Mouse (Mus musculus) adrenal gland, adult 8-10 months (tissue): ENCODE results near the gene Aldh4a1. TPM values are rescaled to one million over a fixed set of nuclear protein-coding genes. Genes with fewer than 3 reads are reported as not detected.

Experiments
- DNase-seq: peaks from one replicate; pipeline ENCODE4 v3.0.0; 2022
- microRNA-seq, 2 experiments: library from miRNA; unstranded; fragments of <30 nt; microRNA quantifications; one replicate each; pipeline ENCODE4 v1.2.0; 2022
- total RNA-seq, 4 experiments: library from RNA; stranded (reverse); gene quantifications; 2 replicates each; pipeline ENCODE4 v1.2.4; 2022

Gene Aldh4a1
- total RNA-seq, 4 experiments from 2014 or later = 62.6 to 149 (median 97.9) TPM

DNA sequence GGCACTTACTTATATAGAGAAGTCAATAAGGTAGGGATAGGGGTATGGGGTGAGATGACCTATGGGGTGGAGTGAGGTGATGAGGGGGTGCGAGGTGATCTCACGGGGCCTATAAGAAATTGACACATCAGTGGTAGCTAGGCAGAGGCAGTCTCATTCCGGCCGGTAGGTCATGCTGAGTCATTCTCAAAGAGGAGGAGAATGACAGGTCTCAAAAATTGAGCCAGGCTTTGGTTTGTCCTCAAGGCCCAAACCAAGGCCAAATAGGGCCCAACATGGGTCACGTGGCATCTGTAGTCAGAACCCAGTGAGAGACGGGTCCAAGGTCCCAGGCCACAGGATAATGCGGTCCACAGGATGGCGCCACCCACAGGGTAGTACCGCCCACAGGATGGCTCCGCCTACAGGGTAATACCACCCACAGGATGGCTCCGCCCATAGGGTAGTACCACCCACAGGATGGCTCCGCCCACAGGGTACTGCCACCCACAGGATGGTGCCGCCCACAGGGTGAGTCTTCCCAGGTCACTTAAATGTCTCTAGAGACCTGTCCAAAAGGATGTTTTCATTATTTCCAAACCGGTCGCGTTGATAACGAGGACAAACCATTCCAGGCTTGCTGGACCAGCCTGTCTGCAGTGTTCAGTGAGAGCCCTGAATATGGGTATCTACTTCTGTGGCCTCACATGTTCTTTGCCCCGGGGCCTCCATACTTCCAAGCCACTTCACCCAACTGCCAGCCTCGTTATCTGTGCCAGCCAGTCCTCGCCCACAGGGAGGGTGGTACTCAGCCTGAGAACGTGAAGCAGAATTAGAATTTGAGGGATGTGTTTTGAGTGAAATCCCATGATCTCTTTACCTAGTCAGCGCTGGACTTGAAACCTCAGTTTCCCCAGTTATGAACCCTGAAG is 61.3 kb downstream of the Aldh4a1 start:
- peak; percentile 94 for DNase-seq

DNA sequence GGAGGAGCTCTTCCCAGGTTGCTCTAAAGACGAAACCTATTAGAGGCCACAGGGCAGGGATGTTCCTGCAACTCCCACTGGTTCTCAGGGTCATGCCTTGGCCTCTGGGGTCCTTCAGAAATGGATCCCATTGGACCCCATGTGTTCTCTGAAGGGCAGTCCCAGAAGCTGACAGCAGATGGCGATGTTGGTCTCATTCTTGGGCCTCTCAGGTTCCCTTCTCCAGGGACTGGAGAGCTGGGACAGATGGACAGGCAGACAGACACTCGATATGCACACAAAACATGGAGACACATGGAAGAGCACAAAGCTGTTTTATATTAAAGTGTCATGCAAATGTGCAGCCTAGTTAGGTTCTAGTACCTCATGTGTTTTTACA is 62.0 kb downstream of the Aldh4a1 start:
- DNase-seq = peak; percentile 51

DNA sequence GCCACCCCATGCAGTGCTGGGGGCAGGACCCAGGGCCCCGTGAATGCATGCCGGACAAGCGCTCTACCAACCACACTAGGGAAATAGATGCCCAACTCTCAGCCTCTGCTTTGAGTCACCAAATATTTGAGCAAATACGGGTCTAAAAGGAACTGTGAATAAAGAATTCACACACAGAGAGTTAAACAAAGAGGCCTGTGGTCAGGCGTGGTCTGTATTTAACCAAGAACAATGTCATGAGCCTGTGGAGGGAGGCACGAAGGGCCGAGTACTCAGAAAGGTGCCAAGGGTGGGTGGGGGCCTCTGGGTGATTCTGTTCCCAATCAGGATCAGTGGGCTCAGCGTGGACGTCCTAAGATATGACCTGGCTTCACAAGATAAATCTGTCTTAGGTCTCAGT is 65.4 kb downstream of the Aldh4a1 start:
- no peak for DNase-seq

DNA sequence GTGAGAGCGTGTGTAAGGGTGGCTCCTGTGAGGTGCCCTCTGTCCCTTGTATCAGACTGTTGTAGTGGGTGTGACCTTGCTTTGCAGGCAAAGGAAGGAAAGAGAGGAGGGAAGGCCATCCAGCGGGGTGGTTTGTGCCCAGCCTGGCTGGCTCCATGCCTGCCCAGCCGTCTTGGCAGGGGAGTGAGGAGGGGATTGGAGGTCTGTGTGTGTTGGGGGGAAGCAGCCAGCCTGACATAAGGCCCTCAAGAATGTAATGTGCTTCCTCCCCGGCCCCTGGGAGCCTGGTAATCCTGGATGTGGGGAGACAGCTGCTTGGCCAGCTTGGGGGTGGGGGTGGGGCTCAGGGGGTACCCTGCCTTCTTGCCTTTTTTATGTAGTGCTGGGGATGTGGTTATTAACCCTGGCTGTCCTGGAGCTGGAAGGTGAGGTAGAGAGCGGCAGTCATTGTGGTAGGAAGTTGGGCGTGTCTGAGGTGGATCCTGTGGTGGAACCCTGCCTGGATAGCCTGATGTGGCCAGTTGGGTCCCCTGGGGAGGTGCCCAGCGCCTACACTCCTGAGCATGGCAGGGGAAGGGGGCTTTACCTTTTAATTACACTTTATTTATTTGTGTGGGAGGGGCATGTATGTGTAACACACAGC is 67.1 kb downstream of the Aldh4a1 start:
- no peak for DNase-seq

DNA sequence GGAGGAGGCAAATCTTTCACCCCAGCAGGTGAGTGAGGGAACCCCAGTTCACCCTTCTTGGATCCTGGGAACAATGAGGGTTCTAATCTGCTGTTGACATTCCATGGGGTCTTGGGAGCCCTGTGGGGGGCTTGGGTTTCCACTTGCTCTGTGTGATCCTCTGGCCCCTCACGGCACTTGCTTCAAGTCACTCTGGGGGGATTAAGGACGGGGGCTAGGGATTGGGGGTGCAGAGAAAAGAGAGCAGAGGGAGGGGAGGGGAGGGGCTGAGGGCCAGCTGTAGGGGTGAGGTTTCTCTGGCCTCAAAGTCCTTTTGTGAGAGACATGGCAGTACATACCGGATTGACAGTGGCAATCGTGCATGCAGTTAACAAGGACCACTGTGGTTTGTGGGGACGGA is 70.6 kb downstream of the Aldh4a1 start:
- no peak for DNase-seq

DNA sequence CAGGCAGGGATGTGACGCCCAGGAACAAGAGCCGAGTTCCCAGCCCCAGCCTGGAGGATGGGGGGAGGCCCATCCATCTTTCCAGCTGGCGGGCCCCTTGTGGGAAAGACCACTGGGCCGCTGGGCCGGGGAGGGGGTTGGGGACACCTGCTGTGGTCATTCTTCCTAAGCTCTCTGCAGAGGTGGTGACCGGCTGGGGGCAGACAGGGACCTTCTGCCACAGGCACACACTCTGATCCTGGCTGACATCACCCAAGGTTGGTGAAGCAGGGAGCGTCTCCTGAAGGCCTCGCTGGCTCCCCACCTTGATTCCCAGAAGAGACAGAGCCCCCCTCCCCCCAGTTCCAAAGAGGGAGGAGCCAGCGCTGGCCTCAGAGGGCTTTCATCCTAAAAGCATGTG is 75.1 kb downstream of the Aldh4a1 start:
- no peak for DNase-seq

DNA sequence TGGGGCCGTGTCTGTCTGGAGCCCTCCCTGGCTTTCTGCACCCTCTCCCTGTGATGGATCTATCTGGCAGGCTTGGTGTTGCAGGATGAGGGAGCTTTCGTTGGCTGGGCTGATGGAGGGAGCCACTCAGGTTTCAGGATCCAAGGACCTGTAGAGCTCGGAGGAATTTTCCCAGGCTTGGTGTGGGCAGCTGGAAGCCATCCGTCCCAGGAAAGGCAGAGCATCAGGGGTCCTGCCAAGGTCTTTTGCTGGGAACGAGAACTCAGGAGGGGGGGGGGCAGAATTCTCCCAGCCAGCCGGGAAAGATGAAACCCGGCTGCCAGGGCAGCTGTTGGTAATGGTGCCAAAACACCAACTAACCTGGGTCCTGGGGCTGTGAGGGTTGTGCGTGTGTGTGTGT is 75.9 kb downstream of the Aldh4a1 start:
- DNase-seq = no peak

Small RNA genes lying within 50 kb of the gene (microRNA-seq; reads per million reads assigned to microRNA genes)
- gene Gm25571 (0 reads per million in 2 experiments), gene Mir7020 (0 to 0.84 reads per million in 2 experiments)

Other genes starting within 250 kb of the Aldh4a1 start
- gene Iffo2, start 92.3 kb upstream of the Aldh4a1 start, total RNA-seq = 10 to 100 TPM; 10.7 to 13.3 (median 12.0) TPM
- under 1 TPM in 2 of 4 experiments, not detected in 2; 0.09 to 0.25 TPM for gene Gm21969, start 19.7 kb upstream of the Aldh4a1 start, total RNA-seq
- not detected for gene Tas1r2, start 30.7 kb downstream of the Aldh4a1 start, total RNA-seq
- not detected for gene Pax7, start 210.7 kb downstream of the Aldh4a1 start, total RNA-seq